Comparison of ENCODE assay signal across 16 mouse cellular contexts in genomic region chr8:124430881-124431280, GRCm38 (mm10). TPM values are rescaled to one million over a fixed set of nuclear protein-coding genes. Genes with fewer than 3 reads are reported as not detected.
DNase-seq lines count a peak whose midpoint lies in the region; ATAC-seq and TF ChIP-seq lines count a peak whose summit lies in the region.
"Had no signal": no experiment of that assay in that cellular context is flagged by ENCODE, and none has a peak within 500 bp of the region (broad histone marks: within the 10 kb centered on the region; RNA-seq: fewer than 3 reads in every experiment).

No protein-coding gene starts in this region.

- TF ChIP-seq CTCF in cortical plate, adult 2 months (IDR thresholded peaks at IDR 0.05; ENCODE audit: extremely low read depth, insufficient read depth, low read length): no peak

- ATAC-seq in heart, embryonic 14.5 days (ENCODE audit: insufficient number of reproducible peaks, insufficient read depth, low FRiP score, low read depth): no peak
- ATAC-seq in midbrain, embryonic 14.5 days (ENCODE audit: low FRiP score, low TSS enrichment): no peak

- H3K4me3 ChIP-seq in heart, embryonic 14.5 days (ENCODE audit: control insufficient read depth in 1 of 2, insufficient read depth in 1 of 2, low read depth in 1 of 2, low read length in 2 of 2): no peak overlapping the region
- H3K4me3 ChIP-seq in cortical plate, adult 2 months (ENCODE audit: insufficient read depth, low read length): peak overlapping the region; percentile 99
- H3K4me3 ChIP-seq in midbrain, embryonic 14.5 days (replicated peaks; ENCODE audit: low read depth, low read length): no peak overlapping the region
- H3K4me3 ChIP-seq: erythroblast, embryonic 14.5 days; limb, embryonic 10.5 days; liver, embryonic 15.5 days; myocyte had no signal

- TF ChIP-seq POLR2A in cortical plate, adult 2 months (IDR thresholded peaks at IDR 0.05; ENCODE audit: extremely low read depth, insufficient read depth, low read length): no peak

- WGBS in heart, embryonic 14.5 days: 30% methylated on average over 6 of the region's 6 CpGs
- 48% methylated on average over 6 of the region's 6 CpGs for WGBS in midbrain, embryonic 14.5 days

- 0 out of 4 replicates have a peak overlapping the region, but pooled peaks of 1 of the 2 experiments have one; percentile 37 for H3K27ac ChIP-seq in heart, embryonic 14.5 days (replicated peaks in 1 of 2; ENCODE audit: control insufficient read depth in 1 of 2, insufficient read depth in 1 of 2, low read depth in 2 of 2, low read length in 2 of 2)
- H3K27ac ChIP-seq in cortical plate, adult 2 months (ENCODE audit: insufficient read depth, low read length): peak overlapping the region; percentile 26; the same call in 1 of the 2 replicates
- no peak overlapping the region for H3K27ac ChIP-seq in midbrain, embryonic 14.5 days (replicated peaks; ENCODE audit: low read depth, low read length)
- H3K27ac ChIP-seq: kidney, postnatal 0 days; limb, embryonic 10.5 days; liver, embryonic 15.5 days had no signal

- H3K9ac ChIP-seq in heart, embryonic 14.5 days (ENCODE audit: low read length): no peak overlapping the region; the same call in 1 of the 2 replicates
- H3K9ac ChIP-seq in midbrain, embryonic 14.5 days (replicated peaks; ENCODE audit: low read length): peak overlapping the region; percentile 20; the same call in 1 of the 2 replicates
- H3K9ac ChIP-seq: liver, embryonic 15.5 days had no signal

- peaks cover 23% of the 10 kb centered on the region for H3K27me3 ChIP-seq in heart, embryonic 14.5 days (ENCODE audit: control insufficient read depth, insufficient read depth, low read length)
- no peaks in the 10 kb centered on the region for H3K27me3 ChIP-seq in midbrain, embryonic 14.5 days (ENCODE audit: control insufficient read depth, insufficient read depth, low read length)

- H3K4me2 ChIP-seq in heart, embryonic 14.5 days (ENCODE audit: low read length): peak overlapping the region; percentile 18; the same call in 1 of the 2 replicates
- peak overlapping the region; percentile 86 for H3K4me2 ChIP-seq in midbrain, embryonic 14.5 days (ENCODE audit: low read length)
- H3K4me2 ChIP-seq: liver, embryonic 15.5 days had no signal

- peak; percentile 44 for DNase-seq in cerebellum, adult 11-12 months
- DNase-seq in cerebellum, postnatal 14 days: no peak
- DNase-seq in heart, adult 11 months: no peak
- no peak for DNase-seq in midbrain, embryonic 14.5 days
- no peak for DNase-seq in right cerebral cortex, adult 18-20 months
- DNase-seq in adrenal gland, postnatal 25 days: no peak
- DNase-seq: adrenal gland, adult 8-10 months; gastrocnemius, postnatal 36 days; lung, postnatal 36 days had no signal

- peaks cover 27 to 44% of the 10 kb centered on the region in 2 experiments for H3K4me1 ChIP-seq in heart, embryonic 14.5 days (ENCODE audit: control insufficient read depth in 2 of 2, insufficient read depth in 2 of 2, low read length in 2 of 2)
- H3K4me1 ChIP-seq in cortical plate, adult 2 months (ENCODE audit: control insufficient read depth, insufficient read depth, low read length): peaks cover 15% of the 10 kb centered on the region
- H3K4me1 ChIP-seq in midbrain, embryonic 14.5 days (ENCODE audit: control insufficient read depth, insufficient read depth, low read length): peaks cover 28% of the 10 kb centered on the region

- H3K36me3 ChIP-seq in heart, embryonic 14.5 days (ENCODE audit: control insufficient read depth, insufficient read depth, low read length): no peaks in the 10 kb centered on the region
- no peaks in the 10 kb centered on the region for H3K36me3 ChIP-seq in midbrain, embryonic 14.5 days (ENCODE audit: control insufficient read depth, insufficient read depth, low read length)
- H3K36me3 ChIP-seq: limb, embryonic 10.5 days; liver, embryonic 15.5 days had no signal

- H3K9me3 ChIP-seq in heart, embryonic 14.5 days (ENCODE audit: control insufficient read depth, low read length): no peaks in the 10 kb centered on the region
- no peaks in the 10 kb centered on the region for H3K9me3 ChIP-seq in midbrain, embryonic 14.5 days (ENCODE audit: control insufficient read depth, low read length)
- H3K9me3 ChIP-seq: limb, embryonic 10.5 days; liver, embryonic 15.5 days had no signal

RNA-seq across cellular contexts. Expression of gene Pgbd5, which starts 8.6 kb away (rescaled TPM):
- polyA plus RNA-seq in heart, embryonic 14.5 days (2014; fragmentation: Nextera tagmentation; extraction: Ambion mirVana): 2.3 and 3.4 TPM in 2 replicates
- 184 and 196 TPM in 2 replicates for polyA plus RNA-seq in cortical plate, adult 2 months (2012; rRNA removed)
- polyA plus RNA-seq in midbrain, embryonic 14.5 days (2014; fragmentation: Nextera tagmentation; extraction: Ambion mirVana): 12.8 and 13.8 TPM in 2 replicates
- 4.7 and 7.6 TPM in 2 replicates for total RNA-seq in adrenal gland, postnatal 25 days (2021)
- polyA plus RNA-seq: erythroblast, embryonic 14.5 days had no signal

Comparison
In these comparisons a context has a peak if more than half of its experiments do, and no peak if none do; other contexts are left out.
1. RNA of gene Pgbd5, which starts 8.6 kb away (polyA plus RNA-seq): 184 to 196 TPM in cortical plate, adult 2 months; 12.8 to 13.8 TPM in midbrain, embryonic 14.5 days and 2.3 to 3.4 TPM in heart, embryonic 14.5 days; every median in the first group is over 10 times any median in the second.